Mouse (Mus musculus) bone marrow macrophage, adult 2 months (primary cell): ENCODE data around the gene Ap3b2.

Experiments
- CTCF ChIP-seq: IDR thresholded peaks from 2 replicates; pipeline ENCODE4 v1.5.1; 2012; ENCODE audit warnings: low read depth, mild to moderate bottlenecking, low read length, moderate library complexity
- POLR2A ChIP-seq: IDR thresholded peaks from 2 replicates; pipeline ENCODE4 v1.6.1; 2012; ENCODE audit warnings: mild to moderate bottlenecking, low read depth, low read length, borderline replicate concordance

GRCm38 (mm10) chr7:81516154-81517030, 22.7 kb upstream of the Ap3b2 start:
- TF ChIP-seq CTCF (no peak), POLR2A (no peak)
